Mouse (Mus musculus): ENCODE measurements around the gene Ano4.

- TF ChIP-seq USF2 (IDR thresholded peaks at IDR 0.05; ENCODE audit: borderline replicate concordance in 1 of 2, insufficient read depth in 1 of 2, low read depth in 1 of 2, low read length in 2 of 2) (no peak), ZC3H11A (IDR thresholded peaks at IDR 0.05; ENCODE audit: low read depth, low read length) (no peak), CTCF (IDR thresholded peaks at IDR 0.05 in 2 of 3, conservative IDR thresholded peaks at IDR 0.05 in 1 of 3; ENCODE audit: control insufficient read depth in 1 of 3, insufficient read depth in 1 of 3, low read depth in 2 of 3, low read length in 3 of 3, poor library complexity in 1 of 3, severe bottlenecking in 1 of 3) (no peak), TCF12 (IDR thresholded peaks at IDR 0.05; ENCODE audit: low read depth, low read length) (no peak), TBP (IDR thresholded peaks at IDR 0.05; ENCODE audit: low read depth, low read length) (no peak), POLR2A (IDR thresholded peaks at IDR 0.05; ENCODE audit: control insufficient read depth in 1 of 2, insufficient read depth in 1 of 2, low read depth in 1 of 2, low read length in 2 of 2, poor library complexity in 1 of 2) (no peak), GATA1 (IDR thresholded peaks at IDR 0.05; ENCODE audit: low read depth, low read length) (no peak), EP300 (IDR thresholded peaks at IDR 0.05; ENCODE audit: low read depth in 1 of 2, low read length in 2 of 2) (no peak), TAL1 (IDR thresholded peaks at IDR 0.05; ENCODE audit: low read length) (no peak), USF1 (IDR thresholded peaks at IDR 0.05; ENCODE audit: low read depth, low read length) (no peak), MAX (IDR thresholded peaks at IDR 0.05; ENCODE audit: low read length) (no peak)
Measured at GRCm38 (mm10) chr10:89307566-89307965, 37.0 kb downstream of the Ano4 start.
